Mouse (Mus musculus) CH12.LX (cell line): ENCODE measurements around the gene Sptbn1. TPM values are rescaled to one million over a fixed set of nuclear protein-coding genes. Genes with fewer than 3 reads are reported as not detected.

Experiments used
- DNase-seq: peaks from one replicate; pipeline ENCODE4 v3.0.0-alpha.2; 2013; ENCODE audit errors: extremely low read depth
- H3K27ac ChIP-seq: 2 replicates; pipeline ENCODE4 v1.5.1; 2012; ENCODE audit warnings: low read depth, mild to moderate bottlenecking, control low read depth, moderate library complexity; ENCODE audit not compliant: insufficient read depth
- H3K27me3 ChIP-seq: replicated peaks from 2 replicates; pipeline ENCODE3; 2012; ENCODE audit warnings: inconsistent platforms
- H3K36me3 ChIP-seq, 2 experiments: replicated peaks in 1 of 2; 2 replicates each; pipeline versions ENCODE3 to v1.6.1; 2012; ENCODE audit warnings: inconsistent platforms in 1 of 2, low read length in 1 of 2, mild to moderate bottlenecking in 1 of 2, mixed read lengths in 1 of 2, moderate library complexity in 1 of 2; ENCODE audit not compliant: control insufficient read depth in 1 of 2, insufficient read depth in 1 of 2
- H3K4me1 ChIP-seq, 2 experiments: 2 replicates each; pipeline ENCODE4 v1.6.1; 2012; ENCODE audit warnings: inconsistent platforms in 1 of 2, moderate library complexity in 1 of 2; ENCODE audit not compliant: insufficient read depth in 2 of 2, control insufficient read depth in 1 of 2
- H3K4me2 ChIP-seq: 2 replicates; pipeline ENCODE4 v1.6.1; 2012; ENCODE audit warnings: low read depth, mild to moderate bottlenecking, control low read depth; ENCODE audit not compliant: poor library complexity, insufficient read depth, severe bottlenecking
- H3K4me3 ChIP-seq, 3 experiments: fragments of 150-350 bp in 1 of 3; sonication (generic) in 1 of 3; replicated peaks in 1 of 3; 2 replicates each; pipeline versions ENCODE3 to v1.5.1; 2011 to 2012; ENCODE audit warnings: low read depth in 2 of 3, low read length in 2 of 3, mild to moderate bottlenecking in 2 of 3, moderate library complexity in 2 of 3, control low read depth in 1 of 3, improper control_type of control experiment in 1 of 3, inconsistent platforms in 1 of 3, mixed read lengths in 1 of 3; ENCODE audit not compliant: poor library complexity in 1 of 3
- H3K79me2 ChIP-seq: replicated peaks from 2 replicates; pipeline ENCODE4 v1.6.1; 2012; ENCODE audit warnings: mild to moderate bottlenecking, moderate library complexity; ENCODE audit not compliant: control insufficient read depth, poor library complexity, insufficient read depth, severe bottlenecking; ENCODE audit errors: extremely low read depth
- H3K9ac ChIP-seq: 2 replicates; pipeline ENCODE4 v1.6.1; 2012; ENCODE audit warnings: low read depth, mild to moderate bottlenecking, control low read depth, moderate library complexity; ENCODE audit not compliant: insufficient read depth
- H3K9me3 ChIP-seq: replicated peaks from 2 replicates; pipeline ENCODE3; 2012; ENCODE audit warnings: low read length, inconsistent platforms, mixed read lengths
- CHD2 ChIP-seq: IDR thresholded peaks from 2 replicates; pipeline ENCODE4 v1.6.1; 2011; ENCODE audit warnings: low read length, improper control_type of control experiment
- CTCF ChIP-seq, 2 experiments: IDR thresholded peaks in 1 of 2; conservative IDR thresholded peaks in 1 of 2; 2 replicates each; pipeline ENCODE4 v1.5.1; 2011 to 2012; ENCODE audit warnings: low read depth in 2 of 2, low read length in 2 of 2, improper control_type of control experiment in 1 of 2, inconsistent platforms in 1 of 2, mild to moderate bottlenecking in 1 of 2, moderate library complexity in 1 of 2
- E2F4 ChIP-seq: IDR thresholded peaks from 2 replicates; pipeline ENCODE4 v1.6.1; 2011; ENCODE audit warnings: low read depth, low read length, improper control_type of control experiment; ENCODE audit not compliant: insufficient replicate concordance
- ELF1 ChIP-seq: IDR thresholded peaks from 2 replicates; pipeline ENCODE4 v1.6.1; 2014; ENCODE audit warnings: low read depth, mild to moderate bottlenecking, inconsistent platforms, low read length, improper control_type of control experiment
- ETS1 ChIP-seq: conservative IDR thresholded peaks from 2 replicates; pipeline ENCODE4 v1.6.1; 2012; ENCODE audit warnings: low read depth, mild to moderate bottlenecking, inconsistent platforms, low read length, improper control_type of control experiment, moderate library complexity
- IRF4 ChIP-seq: IDR thresholded peaks from 2 replicates; pipeline ENCODE4 v1.6.1; 2014; ENCODE audit warnings: low read depth, mild to moderate bottlenecking, inconsistent platforms, low read length, improper control_type of control experiment
- JUND ChIP-seq: conservative IDR thresholded peaks from 2 replicates; pipeline ENCODE4 v1.6.1; 2011; ENCODE audit warnings: low read depth, low read length, improper control_type of control experiment
- KAT2A ChIP-seq: IDR thresholded peaks from 2 replicates; pipeline ENCODE4 v1.6.1; 2012; ENCODE audit warnings: low read length, improper control_type of control experiment, inconsistent platforms; ENCODE audit not compliant: insufficient replicate concordance
- MAX ChIP-seq: IDR thresholded peaks from 2 replicates; pipeline ENCODE4 v1.6.1; 2011; ENCODE audit warnings: low read length, improper control_type of control experiment
- MAZ ChIP-seq: IDR thresholded peaks from 2 replicates; pipeline ENCODE4 v1.6.1; 2012; ENCODE audit warnings: low read depth, mild to moderate bottlenecking, inconsistent platforms, low read length, improper control_type of control experiment, moderate library complexity
- MEF2A ChIP-seq: IDR thresholded peaks from 2 replicates; pipeline ENCODE4 v1.6.1; 2014; ENCODE audit warnings: low read depth, mild to moderate bottlenecking, inconsistent platforms, low read length, improper control_type of control experiment, borderline replicate concordance
- MXI1 ChIP-seq: IDR thresholded peaks from 2 replicates; pipeline ENCODE4 v1.6.1; 2011; ENCODE audit warnings: mild to moderate bottlenecking, low read depth, low read length, improper control_type of control experiment
- MYC ChIP-seq: IDR thresholded peaks from 2 replicates; pipeline ENCODE4 v1.6.1; 2011; ENCODE audit warnings: low read depth, mild to moderate bottlenecking, improper control_type of control experiment, low read length
- PAX5 ChIP-seq: IDR thresholded peaks from 2 replicates; pipeline ENCODE4 v1.6.1; 2012; ENCODE audit warnings: low read length, inconsistent platforms, mixed read lengths
- POLR2A ChIP-seq: IDR thresholded peaks from 2 replicates; pipeline ENCODE4 v1.6.1; 2011; ENCODE audit warnings: low read depth, mild to moderate bottlenecking, improper control_type of control experiment, low read length
- UBTF ChIP-seq: IDR thresholded peaks from 2 replicates; pipeline ENCODE4 v1.6.1; 2012; ENCODE audit warnings: low read depth, mild to moderate bottlenecking, inconsistent platforms, low read length, improper control_type of control experiment, moderate library complexity
- USF1 ChIP-seq: IDR thresholded peaks from 2 replicates; pipeline ENCODE4 v1.6.1; 2014; ENCODE audit warnings: low read depth, mild to moderate bottlenecking, inconsistent platforms, low read length, improper control_type of control experiment
- USF2 ChIP-seq: conservative IDR thresholded peaks from 2 replicates; pipeline ENCODE4 v1.6.1; 2011; ENCODE audit warnings: low read depth, low read length, improper control_type of control experiment
- ZKSCAN1 ChIP-seq: IDR thresholded peaks from 2 replicates; pipeline ENCODE4 v1.6.1; 2012; ENCODE audit warnings: low read depth, inconsistent platforms, low read length, improper control_type of control experiment, borderline replicate concordance
- ZNF384 ChIP-seq: IDR thresholded peaks from 2 replicates; pipeline ENCODE4 v1.6.1; 2012; ENCODE audit warnings: low read depth, low read length, improper control_type of control experiment, inconsistent platforms
- dilution Hi-C: fragments of 300-500 bp; cut with MboI; formaldehyde crosslinking; loops from 2 replicates; pipeline ENCODE4 v1.14.3; 2020; ENCODE audit warnings: low sequenced_read_pairs; ENCODE audit not compliant: extremely low pct_unique_long_range_greater_than_20kb, extremely low pct_ligation_motif_present
- in situ Hi-C: fragments of 300-500 bp; cut with MboI; formaldehyde crosslinking; loops from 3 replicates; pipeline ENCODE4 v1.14.3; 2019; ENCODE audit warnings: low sequenced_read_pairs, low pct_ligation_motif_present, low pct_unique_long_range_greater_than_20kb, mixed read lengths
- polyA plus RNA-seq: library from polyadenylated mRNA; unstranded; fragments of >175 nt; gene quantifications from 2 replicates; pipeline ENCODE4 v1.2.1, GENCODE M21; 2012; ENCODE audit warnings: low read depth; ENCODE audit not compliant: insufficient read length
- total RNA-seq, 2 experiments: library from RNA; depleted of rRNA; stranded (reverse); fragments of 300-350 nt in 1 of 2; fragments of >200 nt in 1 of 2; gene quantifications; 2 replicates each; pipeline ENCODE4 v1.2.3; 2012 to 2014

Sptbn1 gene
- total and polyA plus RNA-seq, 3 experiments: 38.2 to 54.7 (median 43.7) TPM

DNA sequence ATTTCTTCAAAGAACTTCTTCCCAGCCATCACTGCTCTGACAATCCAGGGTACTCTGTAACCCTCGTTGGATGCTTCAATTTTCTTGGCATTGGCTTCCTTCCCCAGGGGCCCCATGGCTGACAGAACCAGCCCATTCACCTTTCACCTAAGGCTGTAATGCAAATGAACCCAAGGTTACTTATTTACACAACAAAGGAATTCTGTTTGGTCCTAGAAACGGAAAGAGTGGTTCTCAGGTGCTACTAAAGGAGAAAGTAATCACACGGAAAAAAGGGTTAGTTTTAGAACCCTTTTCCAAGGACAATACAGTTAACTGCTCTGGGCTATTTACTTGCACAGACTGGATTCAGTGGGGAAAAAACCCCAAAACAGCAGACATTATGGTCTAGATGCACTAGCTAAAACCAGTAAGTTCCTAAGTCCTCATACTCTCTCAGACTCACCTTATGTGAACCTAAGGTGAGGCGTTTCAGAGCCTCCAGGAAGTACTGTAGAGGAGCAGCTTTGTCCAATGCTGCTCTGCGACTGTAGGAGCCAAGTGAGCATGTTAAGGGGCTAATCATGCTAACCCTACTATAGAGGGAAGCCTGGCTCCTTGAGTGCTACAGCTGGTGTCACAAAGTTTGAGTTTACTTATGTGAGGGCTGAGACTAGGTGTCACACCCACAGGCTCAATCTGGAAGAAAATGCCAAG, 90.7 kb downstream of the Sptbn1 start:
- Histone ChIP-seq H3K4me1 (peaks cover 0 to 27% of the 10 kb centered on the region in 2 experiments; a peak in 2 of 4 replicates), H3K36me3 (peaks cover 0 to 33% of the 10 kb centered on the region in 2 experiments), H3K4me2 (no peak overlapping the region), H3K79me2 (peaks cover 10% of the 10 kb centered on the region), H3K9ac (no peak overlapping the region), H3K27me3 (no peaks in the 10 kb centered on the region), H3K9me3 (no peaks in the 10 kb centered on the region), H3K4me3 (no peak overlapping the region), H3K27ac (no peak overlapping the region)
- in situ Hi-C loops: no loop called here
- DNase-seq: no peak
- dilution Hi-C loops: no loop called here
- TF ChIP-seq JUND: no peak
- no peak for TF ChIP-seq ETS1
- no peak for TF ChIP-seq CTCF (conservative IDR thresholded peaks at IDR 0.05 in 1 of 2, IDR thresholded peaks at IDR 0.05 in 1 of 2; ENCODE audit: low read depth in 2 of 2, low read length in 2 of 2)
- no peak for TF ChIP-seq IRF4
- TF ChIP-seq USF1: no peak
- no peak for TF ChIP-seq USF2
- no peak for TF ChIP-seq CHD2
- TF ChIP-seq MAZ: no peak
- no peak for TF ChIP-seq MEF2A
- TF ChIP-seq MAX: no peak
- no peak for TF ChIP-seq MYC
- TF ChIP-seq E2F4: no peak
- TF ChIP-seq MXI1: no peak
- TF ChIP-seq ELF1: no peak
- no peak for TF ChIP-seq POLR2A
- TF ChIP-seq ZNF384: no peak
- no peak for TF ChIP-seq ZKSCAN1

GRCm38 (mm10) chr11:30176111-30176510, 91.9 kb downstream of the Sptbn1 start:
- Histone ChIP-seq H3K4me3 (no peak overlapping the region), H3K79me2 (peaks cover 10% of the 10 kb centered on the region), H3K4me2 (no peak overlapping the region), H3K9me3 (no peaks in the 10 kb centered on the region), H3K27ac (no peak overlapping the region), H3K9ac (no peak overlapping the region), H3K4me1 (peaks cover 0 to 25% of the 10 kb centered on the region in 2 experiments; a peak in 2 of 4 replicates), H3K27me3 (no peaks in the 10 kb centered on the region), H3K36me3 (peaks cover 0 to 30% of the 10 kb centered on the region in 2 experiments)
- dilution Hi-C loops: no loop called here
- TF ChIP-seq MAZ (no peak), UBTF (no peak), MXI1 (no peak), KAT2A (no peak), PAX5 (no peak)
- in situ Hi-C loops: no loop called here
- DNase-seq: no peak
